Mouse (Mus musculus) layer of hippocampus, adult 2 months (tissue): ENCODE data around the gene Gm20696. TPM values are rescaled to one million over a fixed set of nuclear protein-coding genes. Genes with fewer than 3 reads are reported as not detected.

Source experiments
- DNase-seq, 2 experiments: peaks; one replicate each; pipeline ENCODE4 v3.0.0; 2022; ENCODE audit warnings: low spot score in 2 of 2
- H3K27ac ChIP-seq: fragments of 200-600 bp; 2 replicates; pipeline ENCODE4 v1.8.1; 2022
- H3K4me3 ChIP-seq: fragments of 200-600 bp; 2 replicates; pipeline ENCODE4 v1.8.1; 2022; ENCODE audit warnings: mild to moderate bottlenecking
- CTCF ChIP-seq: fragments of 200-600 bp; conservative IDR thresholded peaks from 2 replicates; pipeline ENCODE4 v1.8.1; 2022; ENCODE audit warnings: antibody characterized with exemption, mild to moderate bottlenecking, moderate library complexity
- total RNA-seq, 2 experiments: library from RNA; stranded (reverse); gene quantifications; 2 replicates each; pipeline ENCODE4 v1.2.3; 2021

The Gm20696 gene
- total RNA-seq, 2 experiments from 2014 or later: 6.2 to 7.3 TPM

GRCm38 (mm10) chr6:99274667-99275066 is 391.9 kb downstream of the Gm20696 start:
- H3K27ac ChIP-seq: no peak overlapping the region
- H3K4me3 ChIP-seq: no peak overlapping the region
- DNase-seq: no peak
- TF ChIP-seq CTCF: no peak

GRCm38 (mm10) chr6:99274222-99274621 is 392.4 kb downstream of the Gm20696 start:
- DNase-seq: no peak
- Histone ChIP-seq H3K27ac (no peak overlapping the region), H3K4me3 (no peak overlapping the region)
- TF ChIP-seq CTCF: no peak

- TF ChIP-seq CTCF: no peak
- no peak overlapping the region for H3K4me3 ChIP-seq
- no peak for DNase-seq
- no peak overlapping the region for H3K27ac ChIP-seq
These were observed 393.4 kb downstream of the Gm20696 start for GRCm38 (mm10) chr6:99273177-99273576.

GRCm38 (mm10) chr6:99272174-99272573 is 394.4 kb downstream of the Gm20696 start:
- TF ChIP-seq CTCF: no peak
- DNase-seq: no peak
- Histone ChIP-seq H3K27ac (no peak overlapping the region), H3K4me3 (no peak overlapping the region)

GRCm38 (mm10) chr6:99271741-99272140 is 394.9 kb downstream of the Gm20696 start:
- no peak for DNase-seq
- no peak for TF ChIP-seq CTCF
- H3K4me3 ChIP-seq: no peak overlapping the region
- no peak overlapping the region for H3K27ac ChIP-seq

GRCm38 (mm10) chr6:99269921-99270320 is 396.7 kb downstream of the Gm20696 start:
- peak in 1 of 2 experiments; percentile 26 for DNase-seq
- H3K27ac ChIP-seq: 0 out of 2 replicates have a peak overlapping the region, but pooled peaks have one; percentile 60

GRCm38 (mm10) chr6:99268171-99269061 is 398.2 kb downstream of the Gm20696 start:
- TF ChIP-seq CTCF: no peak
- Histone ChIP-seq H3K4me3 (peak overlapping the region; percentile 21; the same call in 1 of the 2 replicates), H3K27ac (peak overlapping the region; percentile 60)
- peak in 1 of 2 experiments; percentile 30 for DNase-seq

More at GRCm38 (mm10) chr6:99269921-99270320, 396.7 kb downstream of the Gm20696 start:
- no peak overlapping the region for H3K4me3 ChIP-seq
- TF ChIP-seq CTCF: no peak

- TF ChIP-seq CTCF: no peak
- no peak for DNase-seq
- Histone ChIP-seq H3K27ac (peak overlapping the region; percentile 79), H3K4me3 (peak overlapping the region; percentile 28; the same call in 1 of the 2 replicates)
These were observed 400.5 kb downstream of the Gm20696 start for GRCm38 (mm10) chr6:99265945-99266656.

- no peak overlapping the region for H3K27ac ChIP-seq
- no peak for DNase-seq
- no peak overlapping the region for H3K4me3 ChIP-seq
- TF ChIP-seq CTCF: peak; percentile 53
These were observed 401.4 kb downstream of the Gm20696 start for GRCm38 (mm10) chr6:99265173-99265572.

- no peak for TF ChIP-seq CTCF
- DNase-seq: no peak
- Histone ChIP-seq H3K4me3 (no peak overlapping the region), H3K27ac (no peak overlapping the region)
These were observed 402.2 kb downstream of the Gm20696 start for GRCm38 (mm10) chr6:99264192-99265093.

- H3K27ac ChIP-seq: no peak overlapping the region
These were observed 402.8 kb downstream of the Gm20696 start for GRCm38 (mm10) chr6:99263886-99264185.

GRCm38 (mm10) chr6:99263061-99263885 is 403.3 kb downstream of the Gm20696 start:
- no peak overlapping the region for H3K4me3 ChIP-seq
- no peak overlapping the region for H3K27ac ChIP-seq
- no peak for TF ChIP-seq CTCF
- no peak for DNase-seq

More at GRCm38 (mm10) chr6:99263886-99264185, 402.8 kb downstream of the Gm20696 start:
- DNase-seq: no peak
- TF ChIP-seq CTCF: no peak
- H3K4me3 ChIP-seq: no peak overlapping the region
